Mouse (Mus musculus) neural tube, embryonic 11.5 days (tissue): ENCODE measurements at regions not wholly inside any gene's neighbourhood (a gene's known extent, or its start where the extent isn't known, plus 50 kb on each side); places are given as distances from the start of the nearest gene placed in this dataset.

ENCODE experiments used
- ATAC-seq: fragments of 200-750 bp; cut with Nextera tagmentation; 2 replicates; pipeline ENCODE4 v1.8.0; 2017; ENCODE audit warnings: moderate number of reproducible peaks, mild to moderate bottlenecking, moderate TSS enrichment, moderate library complexity; ENCODE audit not compliant: insufficient read depth, low FRiP score, low TSS enrichment
- DNase-seq: peaks from one replicate; pipeline ENCODE4 v3.0.0-alpha.2; 2015; ENCODE audit warnings: low spot score
- H3K27ac ChIP-seq: fragments of 300-500 bp; sonication (generic); 2 replicates; pipeline ENCODE4 v1.5.1; 2014; ENCODE audit warnings: low read depth, mild to moderate bottlenecking, low read length
- H3K27me3 ChIP-seq: fragments of 300-500 bp; sonication (generic); 2 replicates; pipeline ENCODE4 v1.6.1; 2014; ENCODE audit warnings: mild to moderate bottlenecking, low read length, mixed read lengths; ENCODE audit not compliant: control insufficient read depth, insufficient read depth
- H3K36me3 ChIP-seq: fragments of 300-500 bp; sonication (generic); 2 replicates; pipeline ENCODE4 v1.6.1; 2014; ENCODE audit warnings: mild to moderate bottlenecking, low read length, moderate library complexity, mixed read lengths; ENCODE audit not compliant: control insufficient read depth, insufficient read depth
- H3K4me1 ChIP-seq: fragments of 300-500 bp; sonication (generic); 2 replicates; pipeline ENCODE4 v1.6.1; 2014; ENCODE audit warnings: low read length, mixed read lengths; ENCODE audit not compliant: control insufficient read depth, insufficient read depth
- H3K4me2 ChIP-seq: fragments of 300-500 bp; sonication (generic); 2 replicates; pipeline ENCODE4 v1.6.1; 2014; ENCODE audit warnings: low read depth, mild to moderate bottlenecking, moderate library complexity
- H3K4me3 ChIP-seq: fragments of 300-500 bp; sonication (generic); 2 replicates; pipeline ENCODE4 v1.5.1; 2014; ENCODE audit warnings: low read depth, low read length
- H3K9ac ChIP-seq: fragments of 300-500 bp; sonication (generic); 2 replicates; pipeline ENCODE4 v1.6.1; 2014; ENCODE audit warnings: mild to moderate bottlenecking, low read length
- H3K9me3 ChIP-seq: fragments of 300-500 bp; sonication (generic); 2 replicates; pipeline ENCODE4 v1.6.1; 2016; ENCODE audit warnings: low read length; ENCODE audit not compliant: control insufficient read depth
- whole genome bisulfite sequencing: fragments of 180-500 bp; shearing (Covaris S2); extraction: QIAGEN DNeasy Blood & Tissue Kit; methylation state at CpG from one replicate; pipeline ENCODE4 v1.1.7; 2014; 5-methylcytosine and 5-hydroxymethylcytosine counted together

DNA sequence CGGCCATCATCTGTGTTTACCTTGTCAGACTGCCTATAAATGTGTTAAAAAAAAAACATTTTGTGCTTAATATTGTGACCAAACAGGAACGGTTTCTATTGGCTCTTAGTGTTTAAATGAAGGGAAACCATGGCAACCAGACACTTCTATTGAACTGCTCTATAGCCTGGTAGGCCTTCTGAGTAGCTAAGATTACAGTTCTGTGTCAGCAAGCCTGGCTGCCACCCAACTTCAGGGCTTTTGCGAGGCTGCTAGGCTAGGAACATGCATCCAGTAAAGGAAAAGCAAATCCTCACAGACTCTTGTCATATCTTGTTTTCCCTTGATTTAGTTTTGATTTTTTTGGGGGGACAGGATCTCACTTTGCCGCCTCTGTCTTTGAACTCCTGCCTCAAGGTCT, 61.3 kb upstream of the Map1b start:
- 90% methylated on average over 4 of the region's 4 CpGs for WGBS

GRCm38 (mm10) chr13:99573021-99573420, 56.7 kb upstream of the Map1b start:
- no peaks in the 10 kb centered on the region for H3K36me3 ChIP-seq
- H3K4me2 ChIP-seq: no peak overlapping the region
- no peaks in the 10 kb centered on the region for H3K9me3 ChIP-seq
- no peak overlapping the region for H3K9ac ChIP-seq
- no peak for DNase-seq
- no peak overlapping the region for H3K4me3 ChIP-seq
- no peak overlapping the region for H3K27ac ChIP-seq
- no peaks in the 10 kb centered on the region for H3K4me1 ChIP-seq
- H3K27me3 ChIP-seq: no peaks in the 10 kb centered on the region
- no peak for ATAC-seq
- WGBS: 88% methylated on average over 7 of the region's 7 CpGs

More for the DNA sequence above, 61.3 kb upstream of the Map1b start:
- Histone ChIP-seq H3K27ac (no peak overlapping the region), H3K27me3 (no peaks in the 10 kb centered on the region), H3K9me3 (no peaks in the 10 kb centered on the region), H3K4me3 (no peak overlapping the region), H3K9ac (no peak overlapping the region), H3K4me1 (no peaks in the 10 kb centered on the region), H3K4me2 (no peak overlapping the region), H3K36me3 (no peaks in the 10 kb centered on the region)
- no peak for ATAC-seq
- no peak for DNase-seq

DNA sequence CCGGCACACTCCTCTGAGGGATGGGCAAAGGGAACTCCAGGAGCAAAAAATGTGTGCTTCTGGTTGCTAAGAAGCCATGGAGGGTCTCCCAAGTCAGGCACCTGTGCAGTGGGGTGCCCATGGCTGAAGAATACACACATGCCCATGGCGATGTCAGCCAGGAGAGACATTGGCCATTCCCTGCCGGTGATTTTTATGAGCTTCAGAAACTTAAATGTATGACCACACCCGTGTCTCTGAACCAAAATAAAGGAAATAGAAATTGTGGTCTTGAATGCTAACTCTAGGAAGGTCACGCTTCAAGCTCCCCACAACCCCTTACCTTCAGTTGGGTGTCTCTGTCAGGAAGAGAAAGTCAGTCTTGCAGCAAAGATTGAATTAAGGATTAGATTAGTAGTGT, 56.0 kb upstream of the Map1b start:
- Histone ChIP-seq H3K4me3 (no peak overlapping the region), H3K36me3 (no peaks in the 10 kb centered on the region), H3K27me3 (no peaks in the 10 kb centered on the region), H3K9me3 (no peaks in the 10 kb centered on the region), H3K4me2 (no peak overlapping the region), H3K9ac (no peak overlapping the region), H3K4me1 (no peaks in the 10 kb centered on the region), H3K27ac (no peak overlapping the region)
- ATAC-seq: no peak
- WGBS: 92% methylated on average over 5 of the region's 5 CpGs
- no peak for DNase-seq
